Mouse (Mus musculus): ENCODE data around the gene Tex29.

The Tex29 gene

GRCm38 (mm10) chr8:11840174-11840573 lies at the start of gene Tex29:
TSS of gene Tex29 (plus strand) at chr8:11840474.
- 94% methylated on average over 5 of the region's 5 CpGs for WGBS

DNA sequence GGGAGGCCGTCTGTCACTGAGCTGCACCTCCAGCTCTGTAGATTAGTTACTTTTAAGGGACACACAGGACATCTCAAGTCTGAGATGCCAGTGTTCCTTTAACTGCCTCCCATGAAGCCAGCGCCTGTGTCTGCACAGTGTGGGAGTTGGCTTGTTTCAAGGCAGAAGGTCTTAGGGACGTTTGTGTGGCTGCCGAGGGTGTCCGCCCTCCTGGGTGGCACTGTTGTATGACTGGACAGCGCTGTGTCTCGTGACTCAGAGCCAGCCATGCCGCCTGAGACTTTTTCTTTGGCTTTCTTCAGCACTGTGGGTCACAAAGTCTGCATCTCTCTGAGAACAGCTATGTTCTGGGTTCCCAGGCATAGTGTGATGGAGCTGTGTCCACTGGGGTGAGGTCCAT lies 43.1 kb upstream of the Tex29 start:
- 43% methylated on average over 8 of the region's 8 CpGs for whole genome bisulfite sequencing

DNA sequence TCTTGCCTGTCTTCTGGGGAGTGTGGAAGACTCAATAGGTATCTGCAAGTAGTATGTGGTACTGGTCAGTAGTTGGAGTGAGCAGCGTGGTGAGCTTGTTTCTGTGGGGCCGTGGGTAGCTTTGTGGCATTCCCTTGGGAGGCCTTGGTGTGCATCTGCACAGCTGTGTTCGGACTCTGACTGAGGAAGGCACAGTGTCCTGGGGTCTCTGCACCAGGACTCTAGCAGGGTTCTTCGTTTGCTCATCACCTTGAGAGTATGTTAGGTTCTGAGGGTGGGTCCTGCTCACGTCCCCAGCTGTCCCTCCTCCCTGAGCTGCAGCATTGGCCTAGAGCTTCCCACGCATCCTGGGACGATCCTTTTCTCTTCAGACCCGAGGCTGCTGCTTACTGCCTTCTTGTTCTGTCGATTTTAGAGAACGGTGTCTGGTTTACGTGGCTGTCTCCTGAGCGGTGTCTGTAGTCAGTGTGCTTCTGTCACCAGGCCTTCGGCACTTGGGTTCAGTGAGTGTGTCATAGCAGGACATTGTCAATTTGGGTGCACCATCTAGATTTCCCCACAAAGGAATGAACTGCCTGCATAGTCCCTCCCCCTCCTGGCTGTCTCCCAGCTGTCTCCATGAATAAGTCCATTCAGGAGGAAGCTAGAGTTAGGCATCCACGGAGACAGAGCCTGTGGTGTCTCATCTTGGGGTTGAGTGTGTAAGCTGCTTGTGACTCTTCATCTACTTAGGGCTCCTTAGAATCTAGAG lies 42.4 kb upstream of the Tex29 start:
- WGBS = 37% methylated on average over 14 of the region's 14 CpGs

DNA sequence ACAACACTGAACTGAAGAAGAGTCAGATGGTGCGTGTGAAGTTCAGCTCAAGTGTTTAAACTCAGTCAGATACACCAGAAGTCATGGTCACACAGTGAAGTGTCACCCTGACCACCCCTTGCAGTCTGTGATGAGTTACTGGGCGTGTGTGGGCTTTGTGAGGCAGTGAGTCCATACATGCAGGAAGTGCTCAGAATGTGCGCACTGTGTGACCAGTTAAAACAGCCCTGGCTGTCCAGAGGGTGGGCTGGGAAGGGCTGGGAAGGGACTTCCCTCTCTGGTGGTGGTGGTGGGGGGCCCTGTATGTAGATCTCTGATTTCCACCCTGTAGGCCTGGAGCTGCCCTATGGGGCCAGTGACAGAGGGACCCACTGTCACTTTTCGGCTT lies 41.8 kb upstream of the Tex29 start:
- 71% methylated on average over 4 of the region's 4 CpGs for WGBS

- WGBS = 82% methylated on average over 3 of the region's 3 CpGs
Measured at GRCm38 (mm10) chr8:11799098-11799497, 41.2 kb upstream of the Tex29 start.

- 85% methylated on average over 7 of the region's 7 CpGs for WGBS
Measured at GRCm38 (mm10) chr8:11800481-11800880, 39.8 kb upstream of the Tex29 start.

DNA sequence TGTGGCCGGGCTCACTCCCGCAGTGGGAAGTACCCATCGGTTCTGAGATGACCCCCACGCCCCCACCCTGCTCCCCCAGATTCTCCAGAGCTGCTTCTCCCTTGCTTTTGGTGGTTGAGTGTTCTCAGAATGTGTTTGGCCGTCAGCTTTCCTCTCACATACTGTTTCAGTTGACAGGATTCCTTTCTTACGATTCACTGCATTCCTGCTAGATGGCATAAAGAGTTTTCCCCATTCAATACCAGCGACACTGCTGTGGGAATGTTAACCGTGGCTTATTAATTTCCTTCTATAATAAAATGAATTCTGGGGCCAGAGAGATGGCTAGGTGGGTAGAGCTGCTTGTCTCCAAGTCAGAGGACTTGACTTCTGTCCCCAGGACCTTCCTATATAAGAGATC lies 38.7 kb upstream of the Tex29 start:
- WGBS = 56% methylated on average over 8 of the region's 8 CpGs

- 68% methylated on average over 4 of the region's 4 CpGs for WGBS
Measured at GRCm38 (mm10) chr8:11804914-11805313, 35.4 kb upstream of the Tex29 start.

DNA sequence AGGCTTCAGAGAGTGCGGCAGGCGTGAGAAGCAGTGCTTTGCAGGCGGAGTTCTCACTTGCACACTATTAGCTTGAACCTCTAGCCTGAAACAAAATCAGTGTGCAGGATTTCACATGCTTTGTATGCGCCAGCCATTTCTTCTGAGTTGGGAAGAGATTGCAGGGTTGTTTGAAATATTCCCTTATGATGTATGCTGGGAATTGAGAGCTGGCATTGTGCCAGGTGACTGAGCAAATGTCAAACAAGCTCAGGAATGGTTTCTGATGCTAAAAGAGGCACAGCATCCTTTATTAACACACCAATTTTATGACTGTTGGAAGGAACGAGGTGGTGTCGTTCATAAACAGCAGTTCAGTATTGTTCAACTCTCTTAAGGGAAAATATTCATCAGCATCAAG lies 34.0 kb upstream of the Tex29 start:
- WGBS = 68% methylated on average over 6 of the region's 6 CpGs

GRCm38 (mm10) chr8:11807361-11807760 lies 32.9 kb upstream of the Tex29 start:
- WGBS = 64% methylated on average over 3 of the region's 3 CpGs

DNA sequence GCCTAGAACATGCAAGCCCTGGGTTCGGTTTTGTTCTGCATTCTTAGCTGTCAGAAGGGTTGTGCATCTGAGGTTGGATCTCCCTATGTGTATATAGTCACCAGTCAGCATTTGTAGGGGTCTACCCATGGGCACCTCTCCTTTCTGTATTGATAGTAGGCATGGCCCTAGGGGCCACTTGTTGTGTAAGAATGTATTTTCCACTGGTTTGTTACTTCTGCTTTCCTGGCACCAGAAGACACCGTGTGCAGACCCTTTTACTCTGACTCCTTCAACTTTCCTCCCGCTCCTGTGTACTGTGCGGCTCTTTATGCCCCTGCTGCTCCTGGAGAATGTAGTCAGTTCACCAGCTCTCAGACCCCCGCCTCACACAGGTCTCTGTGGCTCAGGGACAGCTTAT lies 32.2 kb upstream of the Tex29 start:
- 88% methylated on average over 5 of the region's 5 CpGs for WGBS

DNA sequence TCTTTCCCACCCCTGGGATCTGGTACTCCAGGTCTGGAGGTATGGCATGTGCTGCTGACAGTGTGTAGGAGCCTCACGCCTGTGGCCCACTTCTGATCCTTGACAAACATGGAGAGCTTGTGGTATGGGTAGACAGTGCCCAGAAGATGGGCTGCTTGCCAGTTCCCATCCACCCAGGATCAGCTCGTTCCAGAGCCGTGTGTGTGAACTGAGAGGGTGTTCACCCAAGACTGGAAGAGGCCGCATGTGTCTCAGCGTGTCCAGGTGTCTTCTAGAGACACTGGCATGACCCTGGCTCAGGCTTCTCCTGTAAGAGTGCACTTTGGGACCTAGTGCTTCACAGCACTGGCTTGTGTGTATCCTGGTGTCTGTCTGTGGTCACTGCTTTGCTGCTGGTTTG lies 29.8 kb upstream of the Tex29 start:
- 62% methylated on average over 5 of the region's 5 CpGs for WGBS

GRCm38 (mm10) chr8:11813801-11814200 lies 26.5 kb upstream of the Tex29 start:
- 81% methylated on average over 7 of the region's 7 CpGs for WGBS

DNA sequence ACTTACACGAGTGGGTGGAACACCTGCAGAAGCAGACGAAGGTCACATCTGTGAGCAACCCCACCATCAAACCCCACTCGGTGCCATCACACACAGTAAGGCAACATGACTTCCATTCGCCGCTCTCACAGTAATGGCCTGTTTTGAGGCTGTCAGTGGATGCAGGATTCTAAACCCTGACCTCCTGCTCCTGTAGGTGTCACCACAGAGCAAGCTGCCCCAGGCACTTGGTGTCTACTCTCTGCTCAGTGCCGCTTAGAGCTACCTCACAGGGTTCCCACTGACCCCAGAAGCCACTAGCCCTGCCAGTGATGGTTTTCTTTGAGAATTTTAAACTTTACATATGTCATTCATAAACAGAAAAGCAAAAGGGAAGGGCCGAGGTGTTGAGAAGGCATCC lies 25.1 kb upstream of the Tex29 start:
- 74% methylated on average over 7 of the region's 7 CpGs for WGBS

DNA sequence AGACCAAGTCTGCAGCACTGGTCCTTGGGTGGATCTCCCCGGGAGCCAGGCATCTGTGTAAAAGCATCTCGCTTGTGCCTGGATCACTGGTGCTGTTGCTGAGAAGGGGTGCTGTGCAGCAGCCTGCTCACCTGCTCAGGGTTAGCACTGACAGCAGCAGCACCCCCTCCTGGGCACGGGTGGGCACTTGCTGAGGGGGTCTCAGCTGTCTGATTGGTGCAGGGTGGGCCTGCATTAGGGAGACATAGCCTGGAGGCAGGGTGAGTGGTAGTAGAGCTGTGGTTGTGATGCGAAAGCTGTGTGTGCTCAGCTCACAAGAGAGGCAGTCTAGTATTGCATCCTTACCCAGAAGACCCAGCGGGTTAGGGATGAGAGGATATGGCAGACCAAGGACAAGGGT lies 20.1 kb upstream of the Tex29 start:
- 69% methylated on average over 5 of the region's 5 CpGs for WGBS

GRCm38 (mm10) chr8:11820568-11820967 lies 19.7 kb upstream of the Tex29 start:
- 71% methylated on average over 5 of the region's 5 CpGs for WGBS

- WGBS = 77% methylated on average over 14 of the region's 14 CpGs
Measured at GRCm38 (mm10) chr8:11821451-11822206, 18.6 kb upstream of the Tex29 start.

DNA sequence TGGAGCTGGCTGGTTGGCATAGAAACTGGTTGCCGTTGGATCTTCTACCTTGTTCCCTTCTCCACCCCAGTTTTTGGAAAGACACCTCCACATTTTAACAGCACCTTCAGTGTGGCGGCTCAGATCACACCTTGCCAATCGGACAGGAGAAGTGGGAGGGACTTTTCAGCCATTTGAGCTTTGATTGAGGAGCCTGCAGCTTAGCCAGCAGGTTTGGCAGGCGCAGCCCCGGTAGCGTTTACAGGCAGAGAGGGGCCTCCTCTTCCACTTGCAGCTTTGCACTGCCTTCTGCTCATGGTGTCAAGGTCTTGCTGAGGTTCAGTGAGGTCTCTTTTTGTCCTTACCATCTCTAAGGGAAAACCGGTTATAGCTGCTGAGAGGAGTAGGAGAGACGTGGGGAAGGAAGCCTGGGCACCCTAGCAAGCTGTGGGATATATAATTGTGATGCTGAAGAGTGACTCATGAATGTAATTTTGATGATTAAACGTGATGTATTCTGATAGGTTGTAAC lies 17.7 kb upstream of the Tex29 start:
- WGBS = 43% methylated on average over 9 of the region's 9 CpGs

- WGBS = 68% methylated on average over 3 of the region's 3 CpGs
Measured at GRCm38 (mm10) chr8:11825756-11826155, 14.5 kb upstream of the Tex29 start.

DNA sequence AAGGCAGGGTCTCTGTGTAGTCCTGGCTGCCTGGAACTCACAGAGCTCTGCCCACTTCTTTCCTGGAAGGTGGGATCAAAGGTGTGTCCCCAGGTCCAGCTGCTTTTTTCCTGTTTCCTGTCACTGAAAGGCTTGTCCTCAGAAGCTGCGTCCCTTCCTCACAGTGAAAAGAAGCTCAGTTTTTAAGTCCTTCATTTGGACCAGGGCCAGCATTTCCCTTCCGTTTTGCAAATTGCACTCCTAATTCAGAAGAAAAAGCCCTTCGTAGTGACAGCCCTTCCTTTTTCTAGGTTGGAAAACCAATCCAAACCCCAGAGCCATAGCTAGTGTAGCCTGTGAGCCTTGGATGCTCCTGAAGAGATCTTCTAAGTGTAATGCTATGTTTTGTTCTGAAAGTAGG lies 13.0 kb upstream of the Tex29 start:
- WGBS = 28% methylated on average over 3 of the region's 3 CpGs

DNA sequence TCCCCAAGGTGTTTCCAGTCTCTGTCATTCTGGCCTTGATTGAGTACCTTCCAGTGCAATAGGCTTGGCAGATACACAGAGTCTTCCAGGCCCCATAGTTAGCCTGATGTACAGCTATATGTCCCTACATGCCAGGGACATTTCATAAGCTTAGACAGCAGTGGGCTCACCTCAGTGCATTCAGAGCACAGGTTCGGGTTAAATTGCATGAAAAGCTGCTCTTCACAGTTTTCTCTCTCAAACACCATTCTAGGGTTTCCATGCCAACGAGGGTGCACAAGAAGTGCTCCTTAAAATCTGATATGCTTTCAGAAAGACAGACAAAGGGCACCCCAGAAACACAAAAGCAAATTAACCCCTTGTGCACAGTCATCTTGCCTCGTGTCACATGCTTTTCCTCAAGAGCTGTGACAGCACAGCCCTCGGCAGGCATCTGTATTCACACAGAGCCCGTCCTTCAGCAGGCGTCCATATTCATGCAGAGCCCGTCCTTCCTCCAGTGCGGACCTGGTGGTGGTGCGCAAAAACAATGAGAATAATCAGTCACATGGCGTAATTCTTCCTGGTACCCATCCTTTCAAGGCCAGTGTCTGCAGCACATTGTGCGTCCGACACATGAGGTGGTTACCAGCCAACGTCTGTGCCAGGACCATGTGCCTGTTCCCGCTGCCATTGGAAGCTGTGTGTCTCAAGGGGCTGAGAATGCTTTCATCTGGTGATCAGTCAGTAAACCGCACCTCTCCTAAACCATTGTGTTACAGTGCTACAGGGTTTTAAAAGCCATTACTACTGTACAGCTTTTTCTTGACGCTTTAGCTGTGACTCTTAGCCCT lies 9.8 kb upstream of the Tex29 start:
- 62% methylated on average over 16 of the region's 16 CpGs for WGBS

DNA sequence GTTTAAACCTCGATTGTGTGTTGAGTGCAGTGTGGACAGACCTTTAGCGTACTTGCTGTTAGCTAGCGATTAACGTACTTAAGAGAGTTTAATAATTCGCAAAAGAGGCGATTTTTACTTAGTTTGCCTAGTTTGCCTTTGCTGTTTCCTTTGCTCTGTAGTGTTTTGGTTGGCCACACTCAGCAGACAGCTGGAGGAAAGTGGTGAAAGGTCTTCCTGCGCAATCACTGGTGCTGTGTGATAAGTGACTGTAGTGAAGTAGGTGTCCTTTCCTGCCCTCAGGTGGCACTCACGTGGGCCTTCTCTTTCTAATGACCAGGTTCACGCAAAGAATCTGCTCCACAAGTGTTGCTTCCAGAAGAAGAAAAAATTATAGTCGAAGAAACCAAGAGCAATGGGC lies 9.1 kb upstream of the Tex29 start:
- WGBS = 89% methylated on average over 10 of the region's 10 CpGs

Data from cerebral cortex, adult 2 months (tissue).